Mouse (Mus musculus): ENCODE measurements at regions not wholly inside any gene's neighbourhood (a gene's known extent, or its start where the extent isn't known, plus 50 kb on each side); places are given as distances from the start of the nearest gene placed in this dataset.

- 96% methylated on average over 6 of the region's 6 CpGs for WGBS
- no peak for DNase-seq
- Histone ChIP-seq H3K27ac (ENCODE audit: control insufficient read depth, insufficient read depth, low read length) (no peak overlapping the region), H3K27me3 (ENCODE audit: control insufficient read depth, insufficient read depth, low read length) (no peaks in the 10 kb centered on the region), H3K36me3 (ENCODE audit: control insufficient read depth, insufficient read depth, low read length) (no peaks in the 10 kb centered on the region), H3K4me1 (replicated peaks; ENCODE audit: control insufficient read depth, insufficient read depth, low read length) (no peaks in the 10 kb centered on the region), H3K4me3 (ENCODE audit: control insufficient read depth, insufficient read depth, low read length) (no peak overlapping the region)
- TF ChIP-seq POLR2A (IDR thresholded peaks at IDR 0.05; ENCODE audit: control insufficient read depth, extremely low read depth, insufficient read depth, low read length, poor library complexity) (no peak), CTCF (IDR thresholded peaks at IDR 0.05; ENCODE audit: borderline replicate concordance, control insufficient read depth, extremely low read depth, insufficient read depth, low read length, poor library complexity) (no peak)
Observed at GRCm38 (mm10) chr6:31931116-31931515, 118.9 kb upstream of the 1700012A03Rik start.

- no peak for TF ChIP-seq CTCF (IDR thresholded peaks at IDR 0.05; ENCODE audit: borderline replicate concordance, control insufficient read depth, extremely low read depth, insufficient read depth, low read length, poor library complexity)
- TF ChIP-seq POLR2A (IDR thresholded peaks at IDR 0.05; ENCODE audit: control insufficient read depth, extremely low read depth, insufficient read depth, low read length, poor library complexity): no peak
- Histone ChIP-seq H3K4me1 (replicated peaks; ENCODE audit: control insufficient read depth, insufficient read depth, low read length) (no peaks in the 10 kb centered on the region), H3K27me3 (ENCODE audit: control insufficient read depth, insufficient read depth, low read length) (no peaks in the 10 kb centered on the region), H3K36me3 (ENCODE audit: control insufficient read depth, insufficient read depth, low read length) (no peaks in the 10 kb centered on the region), H3K4me3 (ENCODE audit: control insufficient read depth, insufficient read depth, low read length) (no peak overlapping the region), H3K27ac (ENCODE audit: control insufficient read depth, insufficient read depth, low read length) (no peak overlapping the region)
- DNase-seq: no peak
- 93% methylated on average over 2 of the region's 2 CpGs for WGBS
Observed at GRCm38 (mm10) chr6:31929165-31929564, 120.9 kb upstream of the 1700012A03Rik start.

- no peak for DNase-seq
- H3K27me3 ChIP-seq (ENCODE audit: control insufficient read depth, insufficient read depth, low read length): no peaks in the 10 kb centered on the region
- H3K4me3 ChIP-seq (ENCODE audit: control insufficient read depth, insufficient read depth, low read length): no peak overlapping the region
- no peak overlapping the region for H3K27ac ChIP-seq (ENCODE audit: control insufficient read depth, insufficient read depth, low read length)
- WGBS: 25% methylated on average over 3 of the region's 3 CpGs
- H3K4me1 ChIP-seq (replicated peaks; ENCODE audit: control insufficient read depth, insufficient read depth, low read length): no peaks in the 10 kb centered on the region
- TF ChIP-seq POLR2A (IDR thresholded peaks at IDR 0.05; ENCODE audit: control insufficient read depth, extremely low read depth, insufficient read depth, low read length, poor library complexity) (no peak), CTCF (IDR thresholded peaks at IDR 0.05; ENCODE audit: borderline replicate concordance, control insufficient read depth, extremely low read depth, insufficient read depth, low read length, poor library complexity) (no peak)
- H3K36me3 ChIP-seq (ENCODE audit: control insufficient read depth, insufficient read depth, low read length): no peaks in the 10 kb centered on the region
Observed at GRCm38 (mm10) chr6:31927181-31927580, 122.9 kb upstream of the 1700012A03Rik start.

- 87% methylated on average over 2 of the region's 2 CpGs for WGBS
- Histone ChIP-seq H3K4me1 (replicated peaks; ENCODE audit: control insufficient read depth, insufficient read depth, low read length) (no peaks in the 10 kb centered on the region), H3K4me3 (ENCODE audit: control insufficient read depth, insufficient read depth, low read length) (no peak overlapping the region), H3K36me3 (ENCODE audit: control insufficient read depth, insufficient read depth, low read length) (no peaks in the 10 kb centered on the region), H3K27me3 (ENCODE audit: control insufficient read depth, insufficient read depth, low read length) (no peaks in the 10 kb centered on the region), H3K27ac (ENCODE audit: control insufficient read depth, insufficient read depth, low read length) (no peak overlapping the region)
- no peak for DNase-seq
- no peak for TF ChIP-seq CTCF (IDR thresholded peaks at IDR 0.05; ENCODE audit: borderline replicate concordance, control insufficient read depth, extremely low read depth, insufficient read depth, low read length, poor library complexity)
- no peak for TF ChIP-seq POLR2A (IDR thresholded peaks at IDR 0.05; ENCODE audit: control insufficient read depth, extremely low read depth, insufficient read depth, low read length, poor library complexity)
Observed at GRCm38 (mm10) chr6:31924669-31925046, 125.4 kb upstream of the 1700012A03Rik start.

- no peaks in the 10 kb centered on the region for H3K4me1 ChIP-seq (replicated peaks; ENCODE audit: control insufficient read depth, insufficient read depth, low read length)
- no peaks in the 10 kb centered on the region for H3K27me3 ChIP-seq (ENCODE audit: control insufficient read depth, insufficient read depth, low read length)
- TF ChIP-seq POLR2A (IDR thresholded peaks at IDR 0.05; ENCODE audit: control insufficient read depth, extremely low read depth, insufficient read depth, low read length, poor library complexity): no peak
- no peak for TF ChIP-seq CTCF (IDR thresholded peaks at IDR 0.05; ENCODE audit: borderline replicate concordance, control insufficient read depth, extremely low read depth, insufficient read depth, low read length, poor library complexity)
- no peak for DNase-seq
- H3K4me3 ChIP-seq (ENCODE audit: control insufficient read depth, insufficient read depth, low read length): no peak overlapping the region
- 75% methylated on average over 3 of the region's 3 CpGs for WGBS
- no peak overlapping the region for H3K27ac ChIP-seq (ENCODE audit: control insufficient read depth, insufficient read depth, low read length)
- H3K36me3 ChIP-seq (ENCODE audit: control insufficient read depth, insufficient read depth, low read length): no peaks in the 10 kb centered on the region
Observed at GRCm38 (mm10) chr6:31923951-31924668, 125.9 kb upstream of the 1700012A03Rik start.

GRCm38 (mm10) chr6:31921561-31922152, 128.4 kb upstream of the 1700012A03Rik start:
- no peak for DNase-seq
- H3K27me3 ChIP-seq (ENCODE audit: control insufficient read depth, insufficient read depth, low read length): no peaks in the 10 kb centered on the region
- H3K4me1 ChIP-seq (replicated peaks; ENCODE audit: control insufficient read depth, insufficient read depth, low read length): no peaks in the 10 kb centered on the region
- WGBS: 92% methylated on average over 9 of the region's 9 CpGs
- no peak for TF ChIP-seq CTCF (IDR thresholded peaks at IDR 0.05; ENCODE audit: borderline replicate concordance, control insufficient read depth, extremely low read depth, insufficient read depth, low read length, poor library complexity)
- TF ChIP-seq POLR2A (IDR thresholded peaks at IDR 0.05; ENCODE audit: control insufficient read depth, extremely low read depth, insufficient read depth, low read length, poor library complexity): no peak
- no peak overlapping the region for H3K27ac ChIP-seq (ENCODE audit: control insufficient read depth, insufficient read depth, low read length)
- no peak overlapping the region for H3K4me3 ChIP-seq (ENCODE audit: control insufficient read depth, insufficient read depth, low read length)
- H3K36me3 ChIP-seq (ENCODE audit: control insufficient read depth, insufficient read depth, low read length): no peaks in the 10 kb centered on the region
